ENCODE assay signal across 18 mouse cellular contexts in the genomic region with DNA sequence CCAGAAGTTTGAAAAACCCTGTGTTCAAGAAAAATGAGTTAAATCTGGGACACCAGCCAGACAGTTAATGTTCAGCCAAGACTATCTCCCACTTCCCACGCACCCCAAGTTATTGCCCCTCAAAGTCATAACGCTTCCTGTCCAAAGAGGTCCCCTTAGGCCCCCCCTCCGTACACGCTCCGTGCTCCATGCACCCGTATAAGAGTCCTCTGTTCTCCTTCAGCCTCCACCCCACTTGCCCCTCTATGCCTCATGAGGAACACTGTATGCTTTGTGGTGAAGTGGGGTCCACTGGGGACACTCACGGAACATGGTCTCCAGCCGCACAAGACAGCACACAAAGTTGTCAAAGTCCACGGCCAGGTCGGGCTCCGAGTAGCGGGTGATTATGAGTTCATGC. TPM values are rescaled to one million over a fixed set of nuclear protein-coding genes. Genes with fewer than 3 reads are reported as not detected.
DNase-seq lines count a peak whose midpoint lies in the region; ATAC-seq and TF ChIP-seq lines count a peak whose summit lies in the region.
"Had no signal": no experiment of that assay in that cellular context is flagged by ENCODE, and none has a peak within 500 bp of the region (broad histone marks: within the 10 kb centered on the region; RNA-seq: fewer than 3 reads in every experiment).

No protein-coding gene starts in this region.

- H3K27ac ChIP-seq in kidney, adult 2 months (ENCODE audit: insufficient read depth, low read depth, low read length): no peak overlapping the region
- H3K27ac ChIP-seq in kidney, embryonic 14.5 days (ENCODE audit: low read depth, low read length): no peak overlapping the region
- no peak overlapping the region for H3K27ac ChIP-seq in lung, embryonic 16.5 days (ENCODE audit: low read length)
- peak overlapping the region; percentile 61; the same call in 1 of the 2 replicates for H3K27ac ChIP-seq in intestine, embryonic 16.5 days (ENCODE audit: low read length)
- H3K27ac ChIP-seq in liver, embryonic 16.5 days (ENCODE audit: low read length): peak overlapping the region; percentile 65
- H3K27ac ChIP-seq: embryonic facial prominence, embryonic 15.5 days; forebrain, embryonic 13.5 days; neural tube, embryonic 12.5 days; stomach, embryonic 15.5 days had no signal

- 52% methylated on average over 12 of the region's 12 CpGs for WGBS in kidney, adult 2 months
- 86% methylated on average over 12 of the region's 12 CpGs for WGBS in kidney, embryonic 14.5 days
- 59% methylated on average over 12 of the region's 12 CpGs for WGBS in lung, embryonic 16.5 days
- 75% methylated on average over 12 of the region's 12 CpGs for WGBS in intestine, embryonic 16.5 days
- WGBS in liver, embryonic 16.5 days (ENCODE audit: insufficient replicate concordance): 82% methylated on average over 12 of the region's 12 CpGs

- no peak for TF ChIP-seq CTCF in kidney, adult 2 months (conservative IDR thresholded peaks at IDR 0.05; ENCODE audit: insufficient read depth, insufficient read length, low read depth, low read length)

- H3K36me3 ChIP-seq in kidney, adult 2 months (ENCODE audit: control insufficient read depth, insufficient read depth, low read length): no peaks in the 10 kb centered on the region
- H3K36me3 ChIP-seq in kidney, embryonic 14.5 days (ENCODE audit: control insufficient read depth, insufficient read depth, low read length): no peaks in the 10 kb centered on the region
- no peaks in the 10 kb centered on the region for H3K36me3 ChIP-seq in lung, embryonic 16.5 days (ENCODE audit: control insufficient read depth, insufficient read depth, low read length)
- H3K36me3 ChIP-seq in intestine, embryonic 16.5 days (ENCODE audit: control insufficient read depth, insufficient read depth, low read length): no peaks in the 10 kb centered on the region
- peaks cover 27% of the 10 kb centered on the region for H3K36me3 ChIP-seq in liver, embryonic 16.5 days (ENCODE audit: control insufficient read depth, insufficient read depth)
- H3K36me3 ChIP-seq: neural tube, embryonic 12.5 days had no signal

- H3K9ac ChIP-seq in kidney, embryonic 14.5 days (ENCODE audit: low read depth, low read length): no peak overlapping the region
- no peak overlapping the region for H3K9ac ChIP-seq in lung, embryonic 16.5 days (ENCODE audit: low read length)
- peak overlapping the region; percentile 19; the same call in 1 of the 2 replicates for H3K9ac ChIP-seq in intestine, embryonic 16.5 days (ENCODE audit: low read depth, low read length)
- no peak overlapping the region for H3K9ac ChIP-seq in liver, embryonic 16.5 days (ENCODE audit: low read depth, low read length)
- H3K9ac ChIP-seq: embryonic facial prominence, embryonic 15.5 days; stomach, embryonic 15.5 days had no signal

- peak; percentile 6 for DNase-seq in kidney, adult 2 months
- DNase-seq in lung, postnatal 14 days: no peak
- DNase-seq in left cerebral cortex, adult 9 months (ENCODE audit: low spot score in 2 of 2): no peak
- DNase-seq: adrenal gland, postnatal 25 days; cerebellum, adult 8-10 months; lung, postnatal 10 days; spleen, adult 18-20 months had no signal

- H3K9me3 ChIP-seq in kidney, embryonic 14.5 days (ENCODE audit: control insufficient read depth, low read length): no peaks in the 10 kb centered on the region
- no peaks in the 10 kb centered on the region for H3K9me3 ChIP-seq in lung, embryonic 16.5 days (ENCODE audit: control insufficient read depth, low read length)
- H3K9me3 ChIP-seq in intestine, embryonic 16.5 days (ENCODE audit: control insufficient read depth, low read length): no peaks in the 10 kb centered on the region
- no peaks in the 10 kb centered on the region for H3K9me3 ChIP-seq in liver, embryonic 16.5 days (replicated peaks; ENCODE audit: control insufficient read depth, low read length)
- H3K9me3 ChIP-seq: embryonic facial prominence, embryonic 15.5 days; forebrain, embryonic 13.5 days; heart, embryonic 12.5 days; neural tube, embryonic 12.5 days; stomach, embryonic 15.5 days had no signal

- no peak for ATAC-seq in kidney, embryonic 14.5 days (ENCODE audit: low FRiP score, low TSS enrichment)
- ATAC-seq in lung, embryonic 16.5 days (ENCODE audit: low read depth): peak; percentile 28; the same call in 1 of the 2 replicates
- ATAC-seq in intestine, embryonic 16.5 days: peak; percentile 50
- peak; percentile 26 for ATAC-seq in liver, embryonic 16.5 days (ENCODE audit: low read depth)

- TF ChIP-seq POLR2A in kidney, adult 2 months (IDR thresholded peaks at IDR 0.05; ENCODE audit: low read depth, low read length): no peak

- 0 out of 2 replicates have a peak, but pooled peaks cover 2% of the 10 kb centered on the region for H3K4me1 ChIP-seq in kidney, adult 2 months (ENCODE audit: control insufficient read depth, insufficient read depth, low read length)
- peaks cover 8% of the 10 kb centered on the region for H3K4me1 ChIP-seq in kidney, embryonic 14.5 days (ENCODE audit: control insufficient read depth, insufficient read depth, low read length)
- peaks cover 17% of the 10 kb centered on the region for H3K4me1 ChIP-seq in lung, embryonic 16.5 days (replicated peaks; ENCODE audit: control insufficient read depth, insufficient read depth, low read length)
- peaks cover 20% of the 10 kb centered on the region for H3K4me1 ChIP-seq in intestine, embryonic 16.5 days (ENCODE audit: control insufficient read depth, insufficient read depth, low read length)
- H3K4me1 ChIP-seq in liver, embryonic 16.5 days (ENCODE audit: control insufficient read depth, low read depth, low read length): peaks cover 22% of the 10 kb centered on the region

- no peak overlapping the region for H3K4me3 ChIP-seq in kidney, adult 2 months (ENCODE audit: insufficient read depth, low read depth, low read length)
- H3K4me3 ChIP-seq in kidney, embryonic 14.5 days (ENCODE audit: low read length): no peak overlapping the region
- no peak overlapping the region for H3K4me3 ChIP-seq in lung, embryonic 16.5 days (ENCODE audit: low read length)
- no peak overlapping the region for H3K4me3 ChIP-seq in intestine, embryonic 16.5 days (ENCODE audit: low read length)
- no peak overlapping the region for H3K4me3 ChIP-seq in liver, embryonic 16.5 days (ENCODE audit: low read depth, low read length)
- H3K4me3 ChIP-seq: embryonic facial prominence, embryonic 15.5 days; forebrain, embryonic 13.5 days; heart, embryonic 12.5 days; neural tube, embryonic 12.5 days; stomach, embryonic 15.5 days had no signal

- no peak overlapping the region for H3K4me2 ChIP-seq in kidney, embryonic 14.5 days (replicated peaks; ENCODE audit: low read depth, low read length)
- no peak overlapping the region for H3K4me2 ChIP-seq in lung, embryonic 16.5 days (ENCODE audit: low read depth, low read length)
- no peak overlapping the region for H3K4me2 ChIP-seq in intestine, embryonic 16.5 days (ENCODE audit: low read depth, low read length)
- H3K4me2 ChIP-seq in liver, embryonic 16.5 days (ENCODE audit: low read depth, low read length): no peak overlapping the region
- H3K4me2 ChIP-seq: embryonic facial prominence, embryonic 15.5 days had no signal

- no peaks in the 10 kb centered on the region for H3K27me3 ChIP-seq in kidney, adult 2 months (replicated peaks; ENCODE audit: control insufficient read depth, insufficient read depth, low read length)
- no peaks in the 10 kb centered on the region for H3K27me3 ChIP-seq in kidney, embryonic 14.5 days (ENCODE audit: control insufficient read depth, insufficient read depth, low read length)
- no peaks in the 10 kb centered on the region for H3K27me3 ChIP-seq in lung, embryonic 16.5 days (ENCODE audit: control insufficient read depth, insufficient read depth, low read depth, low read length)
- no peaks in the 10 kb centered on the region for H3K27me3 ChIP-seq in intestine, embryonic 16.5 days (replicated peaks; ENCODE audit: control insufficient read depth, insufficient read depth, low read length)
- no peaks in the 10 kb centered on the region for H3K27me3 ChIP-seq in liver, embryonic 16.5 days (ENCODE audit: control insufficient read depth, insufficient read depth, low read depth, low read length)
- H3K27me3 ChIP-seq: embryonic facial prominence, embryonic 15.5 days; forebrain, embryonic 13.5 days; heart, embryonic 12.5 days; neural tube, embryonic 12.5 days; stomach, embryonic 15.5 days had no signal

RNA-seq across cellular contexts. Expression of a gene that starts 4.1 kb away (rescaled TPM):
- polyA plus RNA-seq in kidney, adult 2 months (2012; rRNA removed): not detected in 2 replicates
- polyA plus RNA-seq in kidney, embryonic 14.5 days (2014; fragmentation: Nextera tagmentation; extraction: Ambion mirVana): not detected in 2 replicates
- not detected in 2 replicates for polyA plus RNA-seq in lung, embryonic 16.5 days (2015; fragmentation: Nextera tagmentation; extraction: Ambion mirVana)
- polyA plus RNA-seq in intestine, embryonic 16.5 days (2015; fragmentation: Nextera tagmentation; extraction: Ambion mirVana): not detected in 2 replicates
- 0.06 TPM in 2 replicates for polyA plus RNA-seq in liver, embryonic 16.5 days (2015; fragmentation: Nextera tagmentation; extraction: Ambion mirVana)
- polyA plus RNA-seq: C2C12; embryonic facial prominence, embryonic 15.5 days; forebrain, embryonic 13.5 days; gonadal fat pad, adult 2 months; heart, embryonic 12.5 days; neural tube, embryonic 12.5 days; stomach, embryonic 15.5 days had no signal

RNA-seq across cellular contexts. Expression of a gene that starts 25.7 kb away (rescaled TPM):
- 36.0 and 38.0 TPM in 2 replicates for polyA plus RNA-seq in kidney, adult 2 months (2012; rRNA removed)
- polyA plus RNA-seq in kidney, embryonic 14.5 days (2014; fragmentation: Nextera tagmentation; extraction: Ambion mirVana): 6.3 and 8.6 TPM in 2 replicates
- polyA plus RNA-seq in lung, embryonic 16.5 days (2015; fragmentation: Nextera tagmentation; extraction: Ambion mirVana): 12.3 and 12.8 TPM in 2 replicates
- 11.8 and 12.4 TPM in 2 replicates for polyA plus RNA-seq in intestine, embryonic 16.5 days (2015; fragmentation: Nextera tagmentation; extraction: Ambion mirVana)
- 22.2 and 23.4 TPM in 2 replicates for polyA plus RNA-seq in liver, embryonic 16.5 days (2015; fragmentation: Nextera tagmentation; extraction: Ambion mirVana)

RNA-seq across cellular contexts. Expression of a gene that starts 26.0 kb away (rescaled TPM):
- polyA plus RNA-seq in kidney, adult 2 months (2012; rRNA removed): 24.9 and 26.2 TPM in 2 replicates
- polyA plus RNA-seq in kidney, embryonic 14.5 days (2014; fragmentation: Nextera tagmentation; extraction: Ambion mirVana): 74.2 and 95.3 TPM in 2 replicates
- 64.2 and 70.0 TPM in 2 replicates for polyA plus RNA-seq in lung, embryonic 16.5 days (2015; fragmentation: Nextera tagmentation; extraction: Ambion mirVana)
- polyA plus RNA-seq in intestine, embryonic 16.5 days (2015; fragmentation: Nextera tagmentation; extraction: Ambion mirVana): 58.4 and 61.7 TPM in 2 replicates
- polyA plus RNA-seq in liver, embryonic 16.5 days (2015; fragmentation: Nextera tagmentation; extraction: Ambion mirVana): 47.2 and 48.6 TPM in 2 replicates

RNA-seq across cellular contexts. Expression of a gene that starts 56.3 kb away (rescaled TPM):
- 31.5 and 32.8 TPM in 2 replicates for polyA plus RNA-seq in kidney, adult 2 months (2012; rRNA removed)
- polyA plus RNA-seq in kidney, embryonic 14.5 days (2014; fragmentation: Nextera tagmentation; extraction: Ambion mirVana): 23.5 and 32.8 TPM in 2 replicates
- 27.7 and 31.7 TPM in 2 replicates for polyA plus RNA-seq in lung, embryonic 16.5 days (2015; fragmentation: Nextera tagmentation; extraction: Ambion mirVana)
- polyA plus RNA-seq in intestine, embryonic 16.5 days (2015; fragmentation: Nextera tagmentation; extraction: Ambion mirVana): 29.1 and 36.4 TPM in 2 replicates
- polyA plus RNA-seq in liver, embryonic 16.5 days (2015; fragmentation: Nextera tagmentation; extraction: Ambion mirVana): 14.4 and 19.0 TPM in 2 replicates

Comparison
In these comparisons a context has a peak if more than half of its experiments do, and no peak if none do; other contexts are left out.
1. H3K27ac ChIP-seq: peak in intestine, embryonic 16.5 days (single experiment) and liver, embryonic 16.5 days (single experiment); none in kidney, adult 2 months (single experiment), kidney, embryonic 14.5 days (single experiment) and lung, embryonic 16.5 days (single experiment).